Mouse (Mus musculus) thymus, adult 2 months (tissue): ENCODE data around the gene Thbs4. TPM values are rescaled to one million over a fixed set of nuclear protein-coding genes. Genes with fewer than 3 reads are reported as not detected.

ENCODE experiments used
- DNase-seq: peaks from one replicate; pipeline ENCODE4 v3.0.0; 2021
- H3K27ac ChIP-seq: fragments of 200-500 bp; 2 replicates; pipeline ENCODE4 v1.5.1; 2012; ENCODE audit warnings: low read length, control low read depth; ENCODE audit not compliant: control insufficient read depth, insufficient read depth
- H3K27me3 ChIP-seq: fragments of 200-500 bp; 2 replicates; pipeline ENCODE4 v1.6.1; 2012; ENCODE audit warnings: mild to moderate bottlenecking, low read length, moderate library complexity, mixed read lengths; ENCODE audit not compliant: control insufficient read depth, insufficient read depth
- H3K36me3 ChIP-seq: fragments of 200-500 bp; 2 replicates; pipeline ENCODE4 v1.6.1; 2012; ENCODE audit warnings: mild to moderate bottlenecking, low read length, moderate library complexity; ENCODE audit not compliant: control insufficient read depth, insufficient read depth
- H3K4me1 ChIP-seq: fragments of 200-500 bp; replicated peaks from 2 replicates; pipeline ENCODE4 v1.6.1; 2012; ENCODE audit warnings: low read length; ENCODE audit not compliant: control insufficient read depth, insufficient read depth
- H3K4me3 ChIP-seq: fragments of 200-500 bp; 2 replicates; pipeline ENCODE4 v1.5.1; 2012; ENCODE audit warnings: mild to moderate bottlenecking, low read length, control low read depth, moderate library complexity; ENCODE audit not compliant: control insufficient read depth, insufficient read depth
- CTCF ChIP-seq: fragments of 200-500 bp; IDR thresholded peaks from 2 replicates; pipeline ENCODE4 v1.5.1; 2012; ENCODE audit warnings: mild to moderate bottlenecking, control low read depth, low read length, moderate library complexity, borderline replicate concordance; ENCODE audit not compliant: control insufficient read depth, poor library complexity, insufficient read depth; ENCODE audit errors: extremely low read depth
- POLR2A ChIP-seq: fragments of 200-500 bp; IDR thresholded peaks from 2 replicates; pipeline ENCODE4 v1.6.1; 2012; ENCODE audit warnings: mild to moderate bottlenecking, low read length, control low read depth, moderate library complexity; ENCODE audit not compliant: control insufficient read depth, poor library complexity, insufficient read depth; ENCODE audit errors: extremely low read depth
- WGBS: fragments of 180-500 bp; shearing (Covaris S2); methylation state at CpG from one replicate; pipeline ENCODE4 v1.1.7; 2018; 5-methylcytosine and 5-hydroxymethylcytosine counted together
- polyA plus RNA-seq: library from polyadenylated mRNA; depleted of rRNA; stranded (reverse); fragments of >200 nt; gene quantifications from 2 replicates; pipeline ENCODE4 v1.2.3, GENCODE M21; 2012

The Thbs4 gene
- polyA plus RNA-seq, 1 experiment, result 3.4 TPM

- DNase-seq, result peak; percentile 46
- peak overlapping the region; percentile 74 for H3K27ac ChIP-seq
Measured at GRCm38 (mm10) chr13:92738821-92739220, 55.8 kb downstream of the Thbs4 start.

DNA sequence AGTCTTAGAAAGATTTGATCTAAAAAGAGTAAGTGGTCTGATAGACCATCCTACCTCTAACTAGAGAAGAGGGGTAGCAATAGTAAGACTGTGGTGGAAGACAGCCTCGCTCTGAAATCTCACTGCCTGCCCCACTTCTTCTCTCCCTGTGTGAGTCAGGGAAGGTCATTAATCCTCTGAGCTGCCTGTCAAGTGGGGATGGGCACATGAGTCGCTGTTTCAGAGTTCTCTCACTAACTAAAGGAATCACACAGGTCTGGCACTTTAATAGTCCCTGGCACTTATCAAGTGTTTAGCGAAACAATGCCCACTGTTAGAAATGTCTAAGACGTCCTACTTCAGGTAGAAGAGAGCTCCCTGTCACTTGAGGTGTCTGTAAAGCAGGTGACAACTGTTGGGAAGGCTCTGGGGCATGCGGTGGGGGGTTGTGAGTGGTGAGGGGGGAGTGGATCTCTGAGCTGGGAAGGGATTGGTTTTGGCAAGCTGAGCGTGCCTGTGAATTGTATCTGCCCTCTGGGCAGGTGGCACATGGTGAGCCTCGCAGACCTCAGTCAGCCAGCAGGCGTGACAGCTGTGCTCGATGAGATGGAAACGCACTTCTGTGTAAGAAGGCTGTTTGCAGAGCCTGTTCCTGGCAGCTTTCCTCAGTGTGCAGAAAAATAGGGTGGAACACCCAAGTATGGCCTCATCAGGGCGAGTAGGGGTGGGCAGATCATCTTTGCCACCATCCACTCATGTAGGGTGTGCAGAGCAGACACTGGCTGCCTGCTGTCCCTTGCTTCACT lies 57.9 kb downstream of the Thbs4 start:
- H3K27ac ChIP-seq, result peak overlapping the region; percentile 64; the same call in 1 of the 2 replicates
- DNase-seq, result peak; percentile 47
- TF ChIP-seq CTCF (0 out of 2 replicates have a peak, but pooled peaks have one; percentile 13), POLR2A (no peak)
- 24% methylated on average over 11 of the region's 11 CpGs for WGBS
- H3K4me3 ChIP-seq, result no peak overlapping the region
- H3K36me3 ChIP-seq, result no peaks in the 10 kb centered on the region
- H3K4me1 ChIP-seq, result peaks cover 25% of the 10 kb centered on the region
- H3K27me3 ChIP-seq, result no peaks in the 10 kb centered on the region

More at GRCm38 (mm10) chr13:92738821-92739220, 55.8 kb downstream of the Thbs4 start:
- no peak for TF ChIP-seq POLR2A
- WGBS, result 10% methylated on average over 3 of the region's 3 CpGs
- H3K4me3 ChIP-seq, result no peak overlapping the region
- no peaks in the 10 kb centered on the region for H3K36me3 ChIP-seq
- peaks cover 20% of the 10 kb centered on the region for H3K4me1 ChIP-seq
- no peaks in the 10 kb centered on the region for H3K27me3 ChIP-seq

- TF ChIP-seq POLR2A (no peak), CTCF (no peak)
- Histone ChIP-seq H3K4me3 (no peak overlapping the region), H3K4me1 (peaks cover 25% of the 10 kb centered on the region), H3K36me3 (no peaks in the 10 kb centered on the region), H3K27ac (no peak overlapping the region), H3K27me3 (no peaks in the 10 kb centered on the region)
- WGBS, result 100% methylated on average over 1 of the region's 1 CpGs
- DNase-seq, result no peak
Measured at GRCm38 (mm10) chr13:92735693-92736092, 58.9 kb downstream of the Thbs4 start.

- TF ChIP-seq POLR2A, result no peak
- no peak for TF ChIP-seq CTCF
Measured at GRCm38 (mm10) chr13:92733741-92734140, 60.9 kb downstream of the Thbs4 start.

DNA sequence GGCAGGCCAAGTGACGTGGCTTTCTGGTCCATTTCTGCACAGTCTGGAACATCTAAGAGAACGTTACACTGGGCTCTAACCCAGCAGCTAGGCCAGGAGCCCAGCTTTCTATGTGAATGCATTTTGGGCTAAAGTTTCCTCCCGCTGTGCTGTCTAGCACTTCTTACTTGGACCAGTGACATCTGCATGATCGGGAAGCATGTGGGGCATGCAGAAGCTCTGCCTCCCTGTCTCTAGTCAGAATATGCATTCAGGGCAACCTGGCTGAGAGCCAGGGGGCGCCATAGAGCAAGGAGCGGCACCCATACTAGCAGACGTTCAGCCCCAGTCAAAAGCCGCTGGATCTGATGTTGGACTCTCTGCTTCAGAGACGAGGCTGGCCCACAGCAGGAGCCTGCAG lies 61.4 kb downstream of the Thbs4 start:
- Histone ChIP-seq H3K4me3 (no peak overlapping the region), H3K27me3 (no peaks in the 10 kb centered on the region), H3K36me3 (no peaks in the 10 kb centered on the region), H3K4me1 (peaks cover 14% of the 10 kb centered on the region), H3K27ac (no peak overlapping the region)
- peak; percentile 86 for DNase-seq
- WGBS, result 37% methylated on average over 9 of the region's 9 CpGs
- TF ChIP-seq CTCF (peak; percentile 84; the same call in 1 of the 2 replicates), POLR2A (no peak)

More at GRCm38 (mm10) chr13:92733741-92734140, 60.9 kb downstream of the Thbs4 start:
- H3K4me1 ChIP-seq, result peaks cover 18% of the 10 kb centered on the region
- H3K36me3 ChIP-seq, result no peaks in the 10 kb centered on the region
- no peak for DNase-seq
- no peak overlapping the region for H3K4me3 ChIP-seq
- WGBS, result 90% methylated on average over 11 of the region's 11 CpGs
- no peaks in the 10 kb centered on the region for H3K27me3 ChIP-seq
- H3K27ac ChIP-seq, result no peak overlapping the region

DNA sequence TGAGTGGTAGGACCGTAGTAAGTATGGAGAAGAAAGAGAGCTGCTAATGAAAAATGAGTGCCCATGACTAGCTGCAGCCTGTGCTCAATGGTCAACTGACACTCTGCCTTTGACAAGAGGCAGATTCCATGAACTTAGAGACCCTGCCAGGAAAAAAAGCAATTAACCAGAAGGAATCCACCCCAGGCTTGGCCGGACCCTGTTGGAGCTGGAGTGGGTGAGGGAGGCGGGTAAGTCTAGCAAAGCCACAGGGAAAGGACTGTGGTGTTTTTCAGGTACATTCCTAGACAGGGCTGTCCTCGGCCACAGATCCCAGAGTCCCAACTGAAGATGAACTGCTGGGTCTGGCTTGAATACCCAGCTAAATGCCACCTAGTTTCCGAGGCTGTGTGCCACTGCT lies 61.8 kb downstream of the Thbs4 start:
- H3K27ac ChIP-seq, result no peak overlapping the region
- H3K4me3 ChIP-seq, result no peak overlapping the region
- H3K27me3 ChIP-seq, result no peaks in the 10 kb centered on the region
- no peak for DNase-seq
- WGBS, result 92% methylated on average over 5 of the region's 5 CpGs
- no peaks in the 10 kb centered on the region for H3K36me3 ChIP-seq
- H3K4me1 ChIP-seq, result peaks cover 14% of the 10 kb centered on the region
- TF ChIP-seq CTCF (no peak), POLR2A (no peak)

DNA sequence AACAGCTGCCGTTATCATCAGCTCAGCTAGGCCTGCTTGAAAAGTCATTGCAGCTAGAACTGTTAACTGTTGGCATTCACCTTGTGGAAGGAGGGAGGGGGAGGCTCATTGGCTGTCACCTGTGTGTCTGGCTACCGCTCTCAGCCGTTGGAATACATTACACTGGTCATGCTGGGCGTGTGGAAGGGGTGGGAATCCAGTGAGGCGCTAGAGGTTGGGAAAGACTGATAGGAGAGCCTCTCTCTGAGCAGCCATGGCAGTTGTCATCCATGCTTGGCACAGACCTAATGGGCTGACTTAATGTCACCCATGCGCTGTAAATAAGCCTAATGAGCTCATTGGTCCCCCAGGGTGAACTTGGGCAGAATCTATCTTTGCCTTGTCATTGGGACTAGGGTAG lies 62.8 kb downstream of the Thbs4 start:
- no peak for DNase-seq
- H3K36me3 ChIP-seq, result no peaks in the 10 kb centered on the region
- no peaks in the 10 kb centered on the region for H3K27me3 ChIP-seq
- peaks cover 10% of the 10 kb centered on the region for H3K4me1 ChIP-seq
- TF ChIP-seq CTCF (no peak), POLR2A (no peak)
- H3K27ac ChIP-seq, result no peak overlapping the region
- H3K4me3 ChIP-seq, result no peak overlapping the region
- WGBS, result 92% methylated on average over 6 of the region's 6 CpGs
